Mouse (Mus musculus) liver, embryonic 14.5 days (tissue): ENCODE data around the gene Tmem132d.

Source experiments
- CTCF ChIP-seq: IDR thresholded peaks from 2 replicates; pipeline ENCODE4 v1.5.1; 2016; ENCODE audit warnings: antibody characterized with exemption, low read depth, control low read depth
- EP300 ChIP-seq: IDR thresholded peaks from 2 replicates; pipeline ENCODE4 v1.6.1; 2016; ENCODE audit warnings: antibody characterized with exemption, low read depth

DNA sequence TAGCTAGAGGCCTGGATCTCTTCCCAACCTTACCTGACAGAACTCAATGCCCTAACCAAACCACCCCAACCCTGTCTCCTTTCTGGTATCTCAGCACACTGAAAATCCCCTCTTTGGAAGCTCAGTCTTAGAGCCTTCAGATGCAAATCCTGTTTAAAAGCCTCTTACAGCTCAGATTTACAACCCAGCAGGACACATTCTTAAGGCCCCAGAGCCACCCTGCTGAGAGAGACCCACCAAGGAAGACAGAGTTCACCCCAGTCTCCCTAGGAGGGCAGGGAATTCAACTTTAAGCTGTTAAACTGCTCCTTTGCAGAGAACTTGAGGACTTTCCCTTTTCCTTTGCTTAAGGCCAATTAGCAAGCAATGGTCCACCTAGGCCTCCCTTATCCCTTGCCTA is 199.8 kb downstream of the Tmem132d start:
- TF ChIP-seq CTCF (no peak), EP300 (no peak)
